Comparison of ENCODE assay signal across 24 mouse cellular contexts in the genomic region with DNA sequence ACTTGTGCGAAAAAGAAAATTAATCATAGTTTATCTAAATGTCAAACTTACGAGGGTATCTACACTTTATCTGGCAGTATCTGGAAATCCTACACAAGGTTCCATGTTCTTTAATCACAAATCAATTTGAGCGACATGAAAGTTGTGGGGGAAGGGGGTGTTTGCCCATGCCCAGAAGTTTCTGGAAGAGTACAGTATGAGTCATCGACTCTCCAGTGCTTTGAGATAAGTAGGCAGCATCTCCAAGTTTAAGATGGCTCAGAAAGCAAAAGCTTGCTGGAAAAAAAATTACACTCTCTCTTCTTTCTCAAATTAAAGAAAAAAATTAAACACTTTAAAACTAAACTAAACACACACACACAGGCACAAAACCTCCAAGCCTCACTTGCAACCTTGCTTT.
DNase-seq lines count a peak whose midpoint lies in the region; ATAC-seq lines count a peak whose summit lies in the region.
"Had no signal": no experiment of that assay in that cellular context is flagged by ENCODE, and none has a peak within 500 bp of the region (broad histone marks: within the 10 kb centered on the region; RNA-seq: fewer than 3 reads in every experiment).

No protein-coding gene starts in this region.

- ATAC-seq in frontal cortex, adult (ENCODE audit: low TSS enrichment), result peak; percentile 83
- ATAC-seq: forebrain, embryonic 15.5 days; hindbrain, postnatal 0 days; Patski had no signal

- no peak for DNase-seq in frontal cortex, postnatal 25 days (ENCODE audit: low spot score in 2 of 2)
- DNase-seq in left cerebral cortex, adult 18-20 months (ENCODE audit: low spot score in 2 of 2), result peak; percentile 11 to 19
- no peak for DNase-seq in left cerebral cortex, postnatal 4 days
- DNase-seq in right cerebral cortex, adult 2 months (ENCODE audit: low spot score in 2 of 2), result peak; percentile 23 to 38
- DNase-seq in right cerebral cortex, postnatal 25 days, result no peak
- peak; percentile 16 for DNase-seq in left cerebral cortex, postnatal 36 days (ENCODE audit: low spot score in 2 of 2)
- no peak for DNase-seq in kidney, postnatal 25 days
- DNase-seq: adrenal gland, postnatal 10 days; adrenal gland, postnatal 36 days; B cell, adult 2 months; cerebellum, adult 11-12 months; cerebellum, adult 8-10 months; cerebellum, postnatal 10 days; cerebellum, postnatal 36 days; embryo, embryonic 11 days; gastrocnemius, postnatal 10 days; gastrocnemius, postnatal 36 days; heart, adult 2 months; heart, postnatal 14 days; heart, postnatal 4 days had no signal

- intact Hi-C loops in left cerebral cortex, postnatal 4 days (cut with DNase I), result no loop called here
- intact Hi-C loops in left cerebral cortex, postnatal 36 days (cut with DNase I), result no loop called here

Comparison
In these comparisons a context has a peak if more than half of its experiments do, and no peak if none do; other contexts are left out.
1. DNase-seq: peak in left cerebral cortex, adult 18-20 months (2 of 2), right cerebral cortex, adult 2 months (2 of 2) and left cerebral cortex, postnatal 36 days (2 of 2); none in frontal cortex, postnatal 25 days (0 of 2), left cerebral cortex, postnatal 4 days (single experiment), right cerebral cortex, postnatal 25 days (single experiment) and kidney, postnatal 25 days (0 of 2).